Mouse (Mus musculus) C2C12 (cell line): ENCODE measurements around the gene Tmem255b.
A peak's percentile ranks its signal among the peaks of the same experiment; 100 is the strongest.

Experiments
- CTCF ChIP-seq: IDR thresholded peaks from one replicate; pipeline ENCODE4 v1.5.1; 2011; ENCODE audit not compliant: control insufficient read depth, insufficient read depth, insufficient read length
- MAX ChIP-seq: IDR thresholded peaks from one replicate; pipeline ENCODE4 v1.6.1; 2011; ENCODE audit warnings: mild to moderate bottlenecking, control low read depth
- MYOD1 ChIP-seq: IDR thresholded peaks from one replicate; pipeline ENCODE4 v1.6.1; 2011; ENCODE audit warnings: low read depth; ENCODE audit not compliant: control insufficient read depth, insufficient read length
- USF1 ChIP-seq: IDR thresholded peaks from one replicate; pipeline ENCODE4 v1.6.1; 2011; ENCODE audit warnings: low read depth, mild to moderate bottlenecking, control low read depth, moderate library complexity

DNA sequence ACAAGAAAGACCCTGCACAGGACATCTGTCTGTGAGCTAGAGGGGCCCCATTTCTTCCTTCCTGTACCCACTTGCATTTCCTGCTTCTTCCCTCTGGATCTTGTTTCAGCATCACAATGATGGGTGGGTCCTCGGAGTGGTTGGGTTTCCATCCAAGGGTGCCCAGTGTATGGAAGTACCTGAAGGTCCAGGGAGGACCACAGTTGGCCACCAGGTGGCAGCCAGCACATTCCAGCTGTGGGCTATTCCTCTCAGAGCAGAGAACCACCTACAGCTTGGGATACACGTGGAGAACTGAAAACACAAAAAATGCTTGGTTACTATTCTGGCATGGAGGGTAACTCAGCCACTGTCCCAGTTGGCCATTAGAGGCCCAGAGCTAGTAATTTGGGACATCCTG lies 20.3 kb downstream of the Tmem255b start:
- TF ChIP-seq CTCF (peak; percentile 57), USF1 (no peak), MAX (no peak), MYOD1 (no peak)
